Mouse (Mus musculus): ENCODE data around the gene Actg1.

GRCm38 (mm10) chr11:120316690-120317254 lies 31.6 kb downstream of the Actg1 start:
- TF ChIP-seq CTCF (IDR thresholded peaks at IDR 0.05; ENCODE audit: low read depth) (no peak), EP300 (IDR thresholded peaks at IDR 0.05; ENCODE audit: low read depth) (no peak)

Measured in heart, postnatal 0 days (tissue).